Mouse (Mus musculus) stomach, embryonic 14.5 days (tissue): ENCODE data around the gene Olfr718-ps1. TPM values are rescaled to one million over a fixed set of nuclear protein-coding genes. Genes with fewer than 3 reads are reported as not detected.

Experiments
- ATAC-seq: fragments of 200-750 bp; cut with Nextera tagmentation; 2 replicates; pipeline ENCODE4 v1.8.0; 2017; ENCODE audit warnings: low read depth, moderate TSS enrichment; ENCODE audit not compliant: insufficient number of reproducible peaks, insufficient read depth, low FRiP score
- H3K27ac ChIP-seq: fragments of 300-500 bp; sonication (generic); 2 replicates; pipeline ENCODE4 v1.5.1; 2014; ENCODE audit warnings: mild to moderate bottlenecking, low read length, moderate library complexity, mixed read lengths
- H3K27me3 ChIP-seq: fragments of 300-500 bp; sonication (generic); 2 replicates; pipeline ENCODE4 v1.6.1; 2014; ENCODE audit warnings: low read length, control low read depth, mixed read lengths; ENCODE audit not compliant: control insufficient read depth, insufficient read depth
- H3K36me3 ChIP-seq: fragments of 300-500 bp; sonication (generic); 2 replicates; pipeline ENCODE4 v1.6.1; 2014; ENCODE audit warnings: mild to moderate bottlenecking, control low read depth, low read length, moderate library complexity, mixed read lengths; ENCODE audit not compliant: control insufficient read depth, insufficient read depth
- H3K4me1 ChIP-seq: fragments of 300-500 bp; sonication (generic); 2 replicates; pipeline ENCODE4 v1.6.1; 2014; ENCODE audit warnings: low read length, control low read depth, mixed read lengths; ENCODE audit not compliant: control insufficient read depth, insufficient read depth
- H3K4me2 ChIP-seq: fragments of 300-500 bp; sonication (generic); replicated peaks from 2 replicates; pipeline ENCODE4 v1.6.1; 2014; ENCODE audit warnings: low read depth, low read length, control low read depth
- H3K4me3 ChIP-seq: fragments of 300-500 bp; sonication (generic); 2 replicates; pipeline ENCODE4 v1.5.1; 2014; ENCODE audit warnings: low read depth, low read length, control low read depth
- H3K9ac ChIP-seq: fragments of 300-500 bp; sonication (generic); replicated peaks from 2 replicates; pipeline ENCODE4 v1.6.1; 2014; ENCODE audit warnings: low read depth, mild to moderate bottlenecking, control low read depth, low read length, moderate library complexity, mixed read lengths
- H3K9me3 ChIP-seq: fragments of 300-500 bp; sonication (generic); 2 replicates; pipeline ENCODE4 v1.6.1; 2016; ENCODE audit warnings: low read depth, low read length, control low read depth; ENCODE audit not compliant: control insufficient read depth
- WGBS: fragments of 180-500 bp; shearing (Covaris S2); extraction: QIAGEN DNeasy Blood & Tissue Kit; methylation state at CpG from one replicate; pipeline ENCODE4 v1.1.7; 2014; 5-methylcytosine and 5-hydroxymethylcytosine counted together
- microRNA-seq: library from miRNA; unstranded; fragments of <30 nt; microRNA quantifications from one replicate; pipeline ENCODE4, GENCODE M21; 2016
- polyA plus RNA-seq: library from polyadenylated mRNA; unstranded; fragments of >200 nt; fragmentation: Nextera tagmentation; extraction: Ambion mirVana; gene quantifications from 2 replicates; pipeline ENCODE4 v1.2.1, GENCODE M21; 2014

Olfr718-ps1 gene
- polyA plus RNA-seq, 1 experiment from 2014 or later = 0.07 TPM

GRCm38 (mm10) chr5:143101626-143102025 lies 45.8 kb downstream of the Olfr718-ps1 start:
- peaks cover 8% of the 10 kb centered on the region; the same call in 1 of the 2 replicates for H3K4me1 ChIP-seq
- WGBS = 83% methylated on average over 1 of the region's 1 CpGs
- no peaks in the 10 kb centered on the region for H3K9me3 ChIP-seq
- ATAC-seq = no peak
- no peak overlapping the region for H3K4me2 ChIP-seq
- H3K36me3 ChIP-seq = no peaks in the 10 kb centered on the region; the same call in 1 of the 2 replicates
- H3K27me3 ChIP-seq = no peaks in the 10 kb centered on the region
- no peak overlapping the region for H3K9ac ChIP-seq
- H3K27ac ChIP-seq = no peak overlapping the region
- no peak overlapping the region for H3K4me3 ChIP-seq

DNA sequence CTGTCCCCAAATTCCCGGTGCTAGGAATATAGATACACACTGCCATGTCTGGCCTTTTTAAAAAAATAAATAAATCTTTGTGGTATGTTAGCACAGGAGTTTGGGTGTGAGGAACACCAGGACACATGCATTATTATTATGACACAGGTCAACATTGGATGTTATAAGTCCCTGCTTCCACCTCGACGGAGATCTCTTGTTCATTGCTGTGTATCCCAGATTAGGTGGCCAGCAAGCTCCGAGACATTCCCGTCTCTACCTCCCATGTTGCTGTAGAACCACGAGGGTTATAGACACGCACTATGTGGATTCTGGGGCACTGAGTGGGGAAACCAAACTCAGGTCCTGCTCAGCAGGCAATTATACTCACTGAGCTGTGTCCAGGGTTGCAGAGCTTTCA lies 52.1 kb downstream of the Olfr718-ps1 start:
- H3K9ac ChIP-seq = no peak overlapping the region
- no peak overlapping the region for H3K4me2 ChIP-seq
- no peaks in the 10 kb centered on the region for H3K4me1 ChIP-seq
- WGBS = 90% methylated on average over 7 of the region's 7 CpGs
- H3K36me3 ChIP-seq = peaks cover 24% of the 10 kb centered on the region
- no peak for ATAC-seq
- H3K27ac ChIP-seq = no peak overlapping the region
- H3K4me3 ChIP-seq = no peak overlapping the region
- H3K27me3 ChIP-seq = no peaks in the 10 kb centered on the region
- H3K9me3 ChIP-seq = no peaks in the 10 kb centered on the region

- Histone ChIP-seq H3K4me2 (no peak overlapping the region), H3K9ac (no peak overlapping the region), H3K27ac (no peak overlapping the region), H3K9me3 (no peaks in the 10 kb centered on the region), H3K27me3 (no peaks in the 10 kb centered on the region), H3K4me3 (no peak overlapping the region), H3K4me1 (no peaks in the 10 kb centered on the region), H3K36me3 (peaks cover 43% of the 10 kb centered on the region)
- ATAC-seq = no peak
- 65% methylated on average over 3 of the region's 3 CpGs for WGBS
Observed at GRCm38 (mm10) chr5:143092891-143093290, 54.5 kb downstream of the Olfr718-ps1 start.

DNA sequence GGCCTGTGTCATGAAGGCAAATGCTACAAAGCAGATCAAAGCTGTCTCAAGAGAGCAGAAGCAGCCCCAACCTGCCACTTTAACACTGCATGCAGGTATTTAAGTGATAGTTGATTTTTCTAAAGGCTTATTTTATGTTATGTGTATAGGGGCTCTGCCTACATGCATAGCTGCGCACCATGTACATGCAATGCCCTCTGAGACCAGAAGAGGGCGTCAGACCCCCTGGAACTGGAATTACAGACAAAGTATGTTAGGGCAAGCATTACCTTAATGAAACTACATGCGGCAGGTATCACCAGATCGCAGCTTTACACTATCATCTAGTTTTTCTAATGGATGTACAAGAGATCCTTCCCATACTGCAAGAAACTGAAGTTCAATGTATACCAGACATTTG lies 62.5 kb downstream of the Olfr718-ps1 start:
- Histone ChIP-seq H3K27ac (no peak overlapping the region), H3K4me2 (no peak overlapping the region), H3K27me3 (no peaks in the 10 kb centered on the region), H3K4me1 (no peaks in the 10 kb centered on the region), H3K9ac (no peak overlapping the region), H3K4me3 (no peak overlapping the region), H3K9me3 (no peaks in the 10 kb centered on the region), H3K36me3 (peaks cover 66% of the 10 kb centered on the region)
- ATAC-seq = no peak
- WGBS = 69% methylated on average over 4 of the region's 4 CpGs

Small RNA genes within 50 kb of the gene (microRNA-seq; reads per million reads assigned to microRNA genes)
- gene Gm44405 = not detected

Other genes starting within 250 kb of the Olfr718-ps1 start
- gene Actb, start 240.8 kb downstream of the Olfr718-ps1 start, polyA plus RNA-seq = 17,142 and 17,567 TPM in 2 replicates
- gene Fscn1, start 187.2 kb downstream of the Olfr718-ps1 start, polyA plus RNA-seq = 232 and 251 TPM in 2 replicates
- 50.7 and 52.1 TPM in 2 replicates for gene Rnf216, start 34.6 kb downstream of the Olfr718-ps1 start, polyA plus RNA-seq
- gene Rbak, start 33.2 kb upstream of the Olfr718-ps1 start, polyA plus RNA-seq = 13.2 and 18.0 TPM in 2 replicates
- gene Spdye4b, start 33.4 kb upstream of the Olfr718-ps1 start, polyA plus RNA-seq = not detected in 2 replicates
- not detected in 2 replicates for gene Spdye4a, start 79.3 kb upstream of the Olfr718-ps1 start, polyA plus RNA-seq
- 15.9 and 19.3 TPM in 2 replicates for gene Zfp12, start 87.6 kb upstream of the Olfr718-ps1 start, polyA plus RNA-seq
- gene Zfp316, start 122.4 kb upstream of the Olfr718-ps1 start, polyA plus RNA-seq = 1.5 and 1.7 TPM in 2 replicates
- gene Zfp853, start 146.0 kb upstream of the Olfr718-ps1 start, polyA plus RNA-seq = 0.12 and 0.24 TPM in 2 replicates
- 26.0 and 28.8 TPM in 2 replicates for gene E130309D02Rik, start 167.8 kb upstream of the Olfr718-ps1 start, polyA plus RNA-seq
- gene Zdhhc4, start 181.7 kb upstream of the Olfr718-ps1 start, polyA plus RNA-seq = 76.2 and 83.4 TPM in 2 replicates
- gene Grid2ip, start 209.8 kb upstream of the Olfr718-ps1 start, polyA plus RNA-seq = 1.3 and 2.0 TPM in 2 replicates